ENCODE assay signal across 20 mouse cellular contexts in the genomic region with DNA sequence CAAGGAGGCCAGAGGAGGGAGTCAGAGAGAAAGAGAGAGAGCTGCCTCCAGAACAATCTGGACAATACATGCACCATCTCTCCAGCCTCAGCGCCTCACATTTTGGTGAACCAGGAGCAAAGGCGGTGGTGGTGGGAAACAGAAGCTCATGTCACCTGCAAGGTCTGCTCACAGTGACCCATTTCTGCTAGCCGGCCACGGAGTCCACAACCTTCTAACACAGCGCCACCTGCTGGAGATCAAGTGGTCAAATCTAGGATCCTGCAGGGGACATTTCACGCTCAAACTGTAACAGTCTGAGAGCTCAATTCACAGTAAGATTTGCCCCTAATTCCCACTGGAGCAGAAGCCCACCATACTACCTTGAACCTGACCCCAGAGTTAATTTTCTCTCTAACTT.
DNase-seq lines count a peak whose midpoint lies in the region; ATAC-seq and TF ChIP-seq lines count a peak whose summit lies in the region.
"Had no signal": no experiment of that assay in that cellular context is flagged by ENCODE, and none has a peak within 500 bp of the region (broad histone marks: within the 10 kb centered on the region; RNA-seq: fewer than 3 reads in every experiment).

No protein-coding gene starts in this region.

- no peaks in the 10 kb centered on the region for H3K9me3 ChIP-seq in heart, embryonic 10.5 days
- H3K9me3 ChIP-seq in liver, postnatal 0 days (ENCODE audit: low read length) = 0 out of 2 replicates have a peak, but pooled peaks cover 2% of the 10 kb centered on the region
- no peaks in the 10 kb centered on the region; the same call in 1 of the 2 replicates for H3K9me3 ChIP-seq in liver, embryonic 12.5 days (replicated peaks)
- H3K9me3 ChIP-seq in ES-Bruce4 (replicated peaks; ENCODE audit: control insufficient read depth, insufficient read depth, low read length, poor library complexity, severe bottlenecking) = 0 out of 2 replicates have a peak, but pooled peaks cover 2% of the 10 kb centered on the region
- H3K9me3 ChIP-seq: limb, embryonic 13.5 days; liver, embryonic 15.5 days had no signal

- H3K9ac ChIP-seq in heart, adult 2 months (ENCODE audit: low read depth, low read length) = no peak overlapping the region
- H3K9ac ChIP-seq in liver, postnatal 0 days (replicated peaks) = no peak overlapping the region
- H3K9ac ChIP-seq in liver, embryonic 12.5 days = no peak overlapping the region
- H3K9ac ChIP-seq in ES-Bruce4 (ENCODE audit: low read depth, poor library complexity, severe bottlenecking) = no peak overlapping the region
- H3K9ac ChIP-seq: forebrain, embryonic 13.5 days; heart, embryonic 12.5 days; limb, embryonic 13.5 days; liver, embryonic 15.5 days had no signal

- H3K27ac ChIP-seq in heart, adult 2 months = no peak overlapping the region
- H3K27ac ChIP-seq in heart, embryonic 10.5 days = no peak overlapping the region
- no peak overlapping the region for H3K27ac ChIP-seq in liver, postnatal 0 days (ENCODE audit: low read depth)
- no peak overlapping the region for H3K27ac ChIP-seq in liver, embryonic 12.5 days
- no peak overlapping the region for H3K27ac ChIP-seq in ES-Bruce4 (ENCODE audit: insufficient read depth, low read length)
- H3K27ac ChIP-seq: forebrain, embryonic 13.5 days; hindbrain, embryonic 10.5 days; limb, embryonic 13.5 days; liver, embryonic 15.5 days; midbrain, embryonic 10.5 days; stomach, postnatal 0 days had no signal

- 88% methylated on average over 6 of the region's 6 CpGs for WGBS in heart, adult 2 months
- 83% methylated on average over 6 of the region's 6 CpGs for WGBS in heart, embryonic 10.5 days
- WGBS in liver, postnatal 0 days (ENCODE audit: insufficient replicate concordance) = 81% methylated on average over 6 of the region's 6 CpGs
- 69% methylated on average over 6 of the region's 6 CpGs for WGBS in liver, embryonic 12.5 days (ENCODE audit: insufficient replicate concordance)

- peak; percentile 7; the same call in 1 of the 2 replicates for TF ChIP-seq CTCF in heart, adult 2 months (IDR thresholded peaks at IDR 0.05)
- peak; percentile 23; the same call in 1 of the 2 replicates for TF ChIP-seq CTCF in liver, postnatal 0 days (IDR thresholded peaks at IDR 0.05; ENCODE audit: low read depth)
- peak; percentile 18 for TF ChIP-seq CTCF in ES-Bruce4 (IDR thresholded peaks at IDR 0.05; ENCODE audit: low read depth, low read length)

- no peak for ATAC-seq in liver, postnatal 0 days
- ATAC-seq in liver, embryonic 12.5 days = no peak
- ATAC-seq: forebrain, embryonic 13.5 days had no signal

- no peaks in the 10 kb centered on the region for H3K79me2 ChIP-seq in heart, adult 2 months (replicated peaks; ENCODE audit: control insufficient read depth, insufficient read depth, low read length)

- no peak for DNase-seq in heart, adult 2 months
- no peak for DNase-seq in heart, embryonic 10.5 days (ENCODE audit: low spot score)
- no peak for DNase-seq in liver, postnatal 0 days
- peak; percentile 61 for DNase-seq in ZHBTc4 (ENCODE audit: low read depth, low spot score)
- no peak for DNase-seq in adipocyte (ENCODE audit: low spot score)
- no peak for DNase-seq in adrenal gland, postnatal 10 days
- DNase-seq: adrenal gland, postnatal 36 days; cerebellum, adult 9-10 months; heart, postnatal 10 days; kidney, adult 8-10 months; lung, postnatal 4 days had no signal

- H3K4me2 ChIP-seq in liver, postnatal 0 days (ENCODE audit: low read depth, low read length) = no peak overlapping the region
- no peak overlapping the region for H3K4me2 ChIP-seq in liver, embryonic 12.5 days
- H3K4me2 ChIP-seq: forebrain, embryonic 13.5 days; heart, embryonic 12.5 days; limb, embryonic 13.5 days; liver, embryonic 15.5 days had no signal

- no peak for TF ChIP-seq EP300 in heart, adult 2 months (IDR thresholded peaks at IDR 0.05; ENCODE audit: insufficient read depth, low read depth, low read length)
- no peak for TF ChIP-seq EP300 in liver, postnatal 0 days (IDR thresholded peaks at IDR 0.05; ENCODE audit: low read depth)
- TF ChIP-seq EP300 in ES-Bruce4 (IDR thresholded peaks at IDR 0.05; ENCODE audit: insufficient read depth, low read depth, low read length) = no peak

- TF ChIP-seq POLR2A in heart, adult 2 months (IDR thresholded peaks at IDR 0.05; ENCODE audit: insufficient read depth, low read depth, low read length) = no peak
- no peak for TF ChIP-seq POLR2A in ES-Bruce4 (IDR thresholded peaks at IDR 0.05; ENCODE audit: insufficient read depth, low read length)

- H3K4me1 ChIP-seq in heart, adult 2 months (ENCODE audit: control insufficient read depth, insufficient read depth, low read length) = no peaks in the 10 kb centered on the region
- H3K4me1 ChIP-seq in heart, embryonic 10.5 days = no peaks in the 10 kb centered on the region
- H3K4me1 ChIP-seq in liver, postnatal 0 days (ENCODE audit: insufficient read depth) = no peaks in the 10 kb centered on the region
- no peaks in the 10 kb centered on the region for H3K4me1 ChIP-seq in liver, embryonic 12.5 days
- H3K4me1 ChIP-seq in ES-Bruce4 (ENCODE audit: control insufficient read depth, insufficient read depth, low read length) = no peaks in the 10 kb centered on the region
- H3K4me1 ChIP-seq: forebrain, embryonic 13.5 days; heart, embryonic 12.5 days; hindbrain, embryonic 10.5 days; limb, embryonic 13.5 days; liver, embryonic 15.5 days; midbrain, embryonic 10.5 days had no signal

- H3K36me3 ChIP-seq in heart, adult 2 months (ENCODE audit: control insufficient read depth, insufficient read depth, low read length) = no peaks in the 10 kb centered on the region
- H3K36me3 ChIP-seq in heart, embryonic 10.5 days = no peaks in the 10 kb centered on the region
- H3K36me3 ChIP-seq in liver, postnatal 0 days (replicated peaks; ENCODE audit: insufficient read depth, low read length) = no peaks in the 10 kb centered on the region
- no peaks in the 10 kb centered on the region for H3K36me3 ChIP-seq in liver, embryonic 12.5 days
- no peaks in the 10 kb centered on the region for H3K36me3 ChIP-seq in ES-Bruce4 (ENCODE audit: control insufficient read depth, insufficient read depth, low read length, poor library complexity, severe bottlenecking)
- H3K36me3 ChIP-seq: heart, embryonic 12.5 days; hindbrain, embryonic 10.5 days; limb, embryonic 13.5 days; liver, embryonic 15.5 days; midbrain, embryonic 10.5 days had no signal

- H3K27me3 ChIP-seq in heart, adult 2 months (ENCODE audit: control insufficient read depth, insufficient read depth, low read length) = no peaks in the 10 kb centered on the region
- no peaks in the 10 kb centered on the region for H3K27me3 ChIP-seq in heart, embryonic 10.5 days (ENCODE audit: insufficient read depth, poor library complexity, severe bottlenecking)
- H3K27me3 ChIP-seq in liver, postnatal 0 days (ENCODE audit: insufficient read depth, low read length) = no peaks in the 10 kb centered on the region
- H3K27me3 ChIP-seq in liver, embryonic 12.5 days (replicated peaks) = no peaks in the 10 kb centered on the region
- H3K27me3 ChIP-seq in ES-Bruce4 (ENCODE audit: control insufficient read depth, insufficient read depth, low read length, poor library complexity, severe bottlenecking) = no peaks in the 10 kb centered on the region
- H3K27me3 ChIP-seq: forebrain, embryonic 13.5 days; heart, embryonic 12.5 days; limb, embryonic 13.5 days; liver, embryonic 15.5 days had no signal

- intact Hi-C loops in heart, adult 2 months (cut with DNase I) = no loop called here

- H3K4me3 ChIP-seq in heart, adult 2 months = no peak overlapping the region
- no peak overlapping the region for H3K4me3 ChIP-seq in heart, embryonic 10.5 days
- H3K4me3 ChIP-seq in liver, postnatal 0 days (ENCODE audit: low read depth, low read length) = no peak overlapping the region
- no peak overlapping the region for H3K4me3 ChIP-seq in liver, embryonic 12.5 days
- H3K4me3 ChIP-seq in ES-Bruce4 (ENCODE audit: low read depth, low read length) = no peak overlapping the region
- H3K4me3 ChIP-seq: forebrain, embryonic 13.5 days; heart, embryonic 12.5 days; hindbrain, embryonic 10.5 days; limb, embryonic 13.5 days; liver, embryonic 15.5 days; midbrain, embryonic 10.5 days had no signal
